Mouse (Mus musculus): ENCODE data around the gene Tex2.

DNA sequence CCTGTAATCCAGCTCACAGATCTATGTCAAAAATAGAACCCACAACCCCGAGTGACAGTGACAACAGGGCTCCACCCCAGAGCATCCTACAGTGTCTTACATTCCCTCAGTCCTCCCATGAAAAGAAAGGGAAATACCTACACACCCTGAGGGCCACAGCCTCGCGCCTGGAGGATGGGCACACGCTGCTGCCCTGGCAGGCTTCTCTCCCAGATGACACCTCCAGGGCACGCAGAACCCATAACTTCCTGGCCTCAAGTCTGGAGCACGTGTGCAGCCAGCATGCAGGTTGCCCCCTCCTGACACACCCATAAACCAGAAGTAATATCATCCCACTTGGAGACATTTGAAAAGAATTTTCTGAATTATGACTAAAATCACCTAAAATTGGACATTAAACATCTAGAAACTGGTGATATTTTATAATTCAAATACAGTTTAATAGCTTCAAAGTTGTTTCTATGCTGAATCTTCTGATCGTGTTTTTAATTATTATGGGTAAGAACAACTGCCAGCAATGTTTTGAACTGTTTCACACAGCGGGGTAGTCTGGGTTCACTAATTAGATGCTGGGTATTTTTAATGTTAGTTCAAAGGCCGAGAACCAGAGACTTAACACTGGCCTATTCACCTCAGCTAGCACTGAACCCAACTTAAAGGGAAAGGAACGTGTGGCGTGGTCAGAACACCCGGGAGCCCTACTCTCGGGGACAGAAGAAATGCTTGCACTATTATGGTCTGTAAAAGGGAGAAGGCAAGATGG, 72.5 kb downstream of the Tex2 start:
- TF ChIP-seq CTCF (IDR thresholded peaks at IDR 0.05; ENCODE audit: borderline replicate concordance, insufficient read depth, low read length) (no peak), POLR2A (IDR thresholded peaks at IDR 0.05; ENCODE audit: low read depth, low read length) (no peak)

Measured in embryonic fibroblast, embryonic 13.5 days (primary cell).